In the genomic region with DNA sequence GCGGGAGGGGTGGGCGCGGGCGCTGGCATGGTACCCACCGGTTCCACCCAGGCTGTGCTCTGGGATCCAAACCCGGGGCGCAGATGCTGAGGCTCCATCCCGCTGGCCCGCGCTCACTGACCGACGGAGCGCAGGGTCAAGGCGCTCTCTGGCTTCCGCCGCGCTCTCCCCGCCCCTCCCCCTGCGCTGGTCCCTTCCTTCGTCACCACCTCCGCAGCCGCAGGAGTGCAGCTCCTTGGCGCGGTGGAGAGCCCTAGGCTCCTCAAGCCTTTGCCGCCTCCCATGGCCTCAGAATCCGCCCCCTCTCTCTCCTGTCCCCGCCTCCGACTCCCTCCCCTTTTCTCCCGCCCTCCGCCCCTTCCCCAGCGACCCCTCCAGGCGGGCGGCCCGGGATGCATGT, we compare ENCODE assay signal across 8 mouse cellular contexts. TPM values are rescaled to one million over a fixed set of nuclear protein-coding genes. Genes with fewer than 3 reads are reported as not detected.
DNase-seq lines count a peak whose midpoint lies in the region; ATAC-seq and TF ChIP-seq lines count a peak whose summit lies in the region.
"Not testable (repeated sequence)": the region's sequence is repeated elsewhere in the genome, so short reads cannot be mapped to it uniquely, and the experiment has no call there.

A gene (minus strand): TSS at position 185 of the 400 bp plus-strand sequence.

- peak within 1 kb of the TSS; percentile 30; the same call in 1 of the 2 replicates for H3K9ac ChIP-seq in embryonic facial prominence, embryonic 12.5 days
- H3K9ac ChIP-seq in hindbrain, embryonic 12.5 days, result 0 out of 2 replicates have a peak within 1 kb of the TSS, but pooled peaks have one; percentile 43
- not testable (repeated sequence) for H3K9ac ChIP-seq in kidney, postnatal 0 days (ENCODE audit: low read depth, low read length); limb, embryonic 14.5 days (ENCODE audit: low read depth, low read length, severe bottlenecking)
- peak within 1 kb of the TSS; percentile 65 for H3K9ac ChIP-seq in midbrain, embryonic 13.5 days (replicated peaks)

- H3K27me3 ChIP-seq in embryonic facial prominence, embryonic 12.5 days; hindbrain, embryonic 12.5 days; kidney, postnatal 0 days (ENCODE audit: insufficient read depth, low read length); limb, embryonic 14.5 days (ENCODE audit: control insufficient read depth, insufficient read depth, low read length); midbrain, embryonic 13.5 days; small intestine, adult 2 months (ENCODE audit: control insufficient read depth, insufficient read depth, low read length): not testable (repeated sequence)

- TF ChIP-seq POLR2A in limb, embryonic 14.5 days (IDR thresholded peaks at IDR 0.05; ENCODE audit: borderline replicate concordance, extremely low read depth, insufficient read depth, insufficient read length); small intestine, adult 2 months (IDR thresholded peaks at IDR 0.05; ENCODE audit: low read depth, low read length): not testable (repeated sequence)

- not testable (repeated sequence) for H3K4me1 ChIP-seq in embryonic facial prominence, embryonic 12.5 days; hindbrain, embryonic 12.5 days; kidney, postnatal 0 days (replicated peaks; ENCODE audit: insufficient read depth, low read length); limb, embryonic 14.5 days (ENCODE audit: control insufficient read depth, insufficient read depth, low read length); midbrain, embryonic 13.5 days (replicated peaks); small intestine, adult 2 months (ENCODE audit: control insufficient read depth, insufficient read depth, insufficient read length, low read length)

- ATAC-seq in embryonic facial prominence, embryonic 12.5 days (ENCODE audit: insufficient number of reproducible peaks, insufficient read depth, low FRiP score, low TSS enrichment); hindbrain, embryonic 12.5 days (ENCODE audit: low FRiP score); kidney, postnatal 0 days (replicated peaks; ENCODE audit: low FRiP score, low read depth); limb, embryonic 14.5 days (ENCODE audit: low FRiP score, low read depth); midbrain, embryonic 13.5 days: not testable (repeated sequence)

- not testable (repeated sequence) for TF ChIP-seq CTCF in gastrocnemius, adult 2 months (IDR thresholded peaks at IDR 0.05); kidney, postnatal 0 days (IDR thresholded peaks at IDR 0.05; ENCODE audit: low read depth); small intestine, adult 2 months (IDR thresholded peaks at IDR 0.05; ENCODE audit: extremely low read depth, insufficient read length, insufficient replicate concordance, low read depth, low read length)

- peak; percentile 2 for DNase-seq in adrenal gland, postnatal 14 days
- DNase-seq in gastrocnemius, adult 2 months; kidney, postnatal 0 days (ENCODE audit: low spot score); limb, embryonic 14.5 days (ENCODE audit: low spot score): not testable (repeated sequence)

- H3K9me3 ChIP-seq in embryonic facial prominence, embryonic 12.5 days; hindbrain, embryonic 12.5 days (replicated peaks); kidney, postnatal 0 days (replicated peaks; ENCODE audit: low read length); limb, embryonic 14.5 days (ENCODE audit: control insufficient read depth, low read length); midbrain, embryonic 13.5 days: not testable (repeated sequence)

- peak within 1 kb of the TSS; percentile 44 for H3K4me3 ChIP-seq in embryonic facial prominence, embryonic 12.5 days
- H3K4me3 ChIP-seq in gastrocnemius, adult 2 months, result peak within 1 kb of the TSS; percentile 62
- peak within 1 kb of the TSS; percentile 47 for H3K4me3 ChIP-seq in hindbrain, embryonic 12.5 days
- peak within 1 kb of the TSS; percentile 24 for H3K4me3 ChIP-seq in kidney, postnatal 0 days (replicated peaks; ENCODE audit: low read depth, low read length)
- peak within 1 kb of the TSS; percentile 28 for H3K4me3 ChIP-seq in limb, embryonic 14.5 days (replicated peaks; ENCODE audit: low read length)
- H3K4me3 ChIP-seq in midbrain, embryonic 13.5 days (replicated peaks), result peak within 1 kb of the TSS; percentile 50
- 0 out of 2 replicates have a peak within 1 kb of the TSS, but pooled peaks have one; percentile 31 for H3K4me3 ChIP-seq in small intestine, adult 2 months (ENCODE audit: low read depth, low read length)

- not testable (repeated sequence) for H3K27ac ChIP-seq in embryonic facial prominence, embryonic 12.5 days; gastrocnemius, adult 2 months; hindbrain, embryonic 12.5 days; kidney, postnatal 0 days; limb, embryonic 14.5 days (replicated peaks; ENCODE audit: low read depth, low read length); midbrain, embryonic 13.5 days; small intestine, adult 2 months (ENCODE audit: insufficient read depth, low read depth, low read length)

- not testable (repeated sequence) for H3K36me3 ChIP-seq in embryonic facial prominence, embryonic 12.5 days; hindbrain, embryonic 12.5 days; kidney, postnatal 0 days (ENCODE audit: insufficient read depth, low read length); limb, embryonic 14.5 days (ENCODE audit: control insufficient read depth, insufficient read depth, low read length); midbrain, embryonic 13.5 days; small intestine, adult 2 months (ENCODE audit: control insufficient read depth, insufficient read depth, low read length)

- intact Hi-C loops in gastrocnemius, adult 2 months (cut with DNase I), result not testable (repeated sequence)

- WGBS in embryonic facial prominence, embryonic 12.5 days, result no CpG with 5 or more reads among the region's 34 CpGs
- WGBS in hindbrain, embryonic 12.5 days, result no CpG with 5 or more reads among the region's 34 CpGs
- 0% methylated on average over 4 of the region's 34 CpGs for WGBS in kidney, postnatal 0 days
- no CpG with 5 or more reads among the region's 34 CpGs for WGBS in limb, embryonic 14.5 days
- 3% methylated on average over 5 of the region's 34 CpGs for WGBS in midbrain, embryonic 13.5 days
- WGBS in small intestine, adult 2 months, result 0% methylated on average over 5 of the region's 34 CpGs

- H3K4me2 ChIP-seq in embryonic facial prominence, embryonic 12.5 days (replicated peaks), result peak within 1 kb of the TSS; percentile 67
- H3K4me2 ChIP-seq in hindbrain, embryonic 12.5 days (replicated peaks), result peak within 1 kb of the TSS; percentile 61
- peak within 1 kb of the TSS; percentile 55 for H3K4me2 ChIP-seq in kidney, postnatal 0 days (ENCODE audit: low read length)
- peak within 1 kb of the TSS; percentile 53 for H3K4me2 ChIP-seq in limb, embryonic 14.5 days (replicated peaks; ENCODE audit: low read depth, low read length, severe bottlenecking)
- peak within 1 kb of the TSS; percentile 67 for H3K4me2 ChIP-seq in midbrain, embryonic 13.5 days (replicated peaks)

RNA-seq across cellular contexts. Expression of the gene that starts here (rescaled TPM):
- total RNA-seq in adrenal gland, postnatal 14 days (2021), result 2.3 and 2.9 TPM in 2 replicates
- 0.78 and 1.2 TPM in 2 replicates for polyA plus RNA-seq in embryonic facial prominence, embryonic 12.5 days (2016; fragmentation: Nextera tagmentation; extraction: Ambion mirVana)
- total RNA-seq in gastrocnemius, adult 2 months (2021), result under 1 TPM; 0.56 to 0.75 TPM
- 2.0 and 2.2 TPM in 2 replicates for polyA plus RNA-seq in hindbrain, embryonic 12.5 days (2016; fragmentation: Nextera tagmentation; extraction: Ambion mirVana)
- polyA plus RNA-seq in kidney, postnatal 0 days (2015; fragmentation: Nextera tagmentation; extraction: Ambion mirVana), result 0.22 and 0.38 TPM in 2 replicates
- polyA plus RNA-seq in limb, embryonic 14.5 days (2012; rRNA removed), result 0.60 and 0.78 TPM in 2 replicates
- polyA plus RNA-seq in limb, embryonic 14.5 days (2014; fragmentation: Nextera tagmentation; extraction: Ambion mirVana), result 0.41 and 0.96 TPM in 2 replicates
- 3.9 and 4.4 TPM in 2 replicates for polyA plus RNA-seq in midbrain, embryonic 13.5 days (2015; fragmentation: Nextera tagmentation; extraction: Ambion mirVana)
- polyA plus RNA-seq in small intestine, adult 2 months (2012; rRNA removed), result not detected in 2 replicates
